Mouse (Mus musculus): ENCODE measurements around the gene Rhox3g.
"Not testable (repeated sequence)": the region's sequence is repeated elsewhere in the genome, so short reads cannot be mapped to it uniquely, and the experiment has no call there.

Gene Rhox3g

GRCm38 (mm10) chrX:37628512-37628911, at the start of gene Rhox3g:
Rhox3g (minus strand) TSS chrX:37628612.
- in situ Hi-C loops (cut with MboI, MseI) = not testable (repeated sequence)

- in situ Hi-C loops (cut with MboI, MseI) = not testable (repeated sequence)
Observed at GRCm38 (mm10) chrX:37673177-37673576, 44.8 kb upstream of the Rhox3g start, which contains the start of gene Rhox2h. Rhox2h (minus strand) TSS chrX:37673277.

GRCm38 (mm10) chrX:37668664-37669063, 40.3 kb upstream of the Rhox3g start, which contains the start of gene Rhox3h:
Rhox3h (minus strand) TSS chrX:37668764.
- in situ Hi-C loops (cut with MboI, MseI) = not testable (repeated sequence)

GRCm38 (mm10) chrX:37651227-37651626, 22.8 kb upstream of the Rhox3g start, which contains the start of gene Rhox4g:
Rhox4g (minus strand) TSS chrX:37651327.
- in situ Hi-C loops (cut with MboI, MseI) = not testable (repeated sequence)

- in situ Hi-C loops (cut with MboI, MseI) = not testable (repeated sequence)
Observed at GRCm38 (mm10) chrX:37643370-37643769, 15.0 kb upstream of the Rhox3g start, which contains the start of gene Rhox2g. Rhox2g (minus strand) TSS chrX:37643470.

- in situ Hi-C loops (cut with MboI, MseI) = not testable (repeated sequence)
Observed at GRCm38 (mm10) chrX:37607604-37608003, 20.8 kb downstream of the Rhox3g start, which contains the start of gene Rhox4f. Rhox4f (minus strand) TSS chrX:37607704.

- in situ Hi-C loops (cut with MboI, MseI) = not testable (repeated sequence)
Observed at GRCm38 (mm10) chrX:37580692-37581091, 47.7 kb downstream of the Rhox3g start, which contains the start of gene Rhox3f. Rhox3f (plus strand) TSS chrX:37580992.

Data from T-helper 2 cell (primary cell).